Mouse (Mus musculus) heart, adult 2 months (tissue): Measurements from ENCODE around the gene Pik3cd.
A peak's percentile ranks its signal among the peaks of the same experiment; 100 is the strongest.

ENCODE experiments used
- CTCF ChIP-seq: fragments of 200-600 bp; IDR thresholded peaks from 2 replicates; pipeline ENCODE4 v1.8.1; 2022; ENCODE audit warnings: antibody characterized with exemption, mild to moderate bottlenecking, moderate library complexity
- EP300 ChIP-seq: fragments of 200-500 bp; IDR thresholded peaks from 2 replicates; pipeline ENCODE4 v1.6.1; 2011; ENCODE audit warnings: low read depth, low read length, control low read depth; ENCODE audit not compliant: insufficient read depth
- POLR2A ChIP-seq: fragments of 200-500 bp; IDR thresholded peaks from 2 replicates; pipeline ENCODE4 v1.6.1; 2011; ENCODE audit warnings: mild to moderate bottlenecking, low read depth, low read length, control low read depth; ENCODE audit not compliant: insufficient read depth

GRCm38 (mm10) chr4:149614869-149615268 lies 87.5 kb downstream of the Pik3cd start:
- TF ChIP-seq EP300 (no peak), POLR2A (no peak), CTCF (peak; percentile 35)
